Comparison of ENCODE assay signal across 13 mouse cellular contexts in the genomic region with DNA sequence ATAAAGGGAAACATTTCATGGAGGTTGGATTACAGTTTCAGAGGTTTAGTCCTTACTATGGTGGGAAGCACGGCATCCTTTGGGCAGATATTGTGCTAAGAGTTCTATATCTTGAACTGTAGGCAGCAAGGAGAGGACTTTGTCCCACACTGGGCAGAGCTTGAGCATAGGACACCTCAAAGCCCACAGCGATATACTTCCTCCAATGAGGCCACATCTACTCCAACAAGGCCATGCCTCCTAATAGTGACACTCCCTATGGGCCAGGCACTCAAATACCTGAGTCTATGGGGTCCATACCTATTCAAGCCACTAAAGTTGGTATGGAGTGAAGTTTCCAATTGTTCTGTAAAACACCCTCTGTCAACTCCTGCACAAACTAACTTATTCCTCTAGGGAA.
"Had no signal": no experiment of that assay in that cellular context is flagged by ENCODE, and none has a peak within 500 bp of the region (broad histone marks: within the 10 kb centered on the region; RNA-seq: fewer than 3 reads in every experiment).

No protein-coding gene starts in this region.

- H3K4me3 ChIP-seq: liver, embryonic 15.5 days; megakaryocyte, embryonic 14.5 days; midbrain, embryonic 12.5 days; midbrain, embryonic 15.5 days; neural tube, embryonic 12.5 days had no signal

- H3K9ac ChIP-seq: liver, embryonic 15.5 days; liver, postnatal 0 days; midbrain, embryonic 12.5 days; midbrain, embryonic 15.5 days; neural tube, embryonic 12.5 days had no signal

- ATAC-seq: liver, postnatal 0 days; midbrain, embryonic 15.5 days had no signal

- H3K9me3 ChIP-seq: liver, embryonic 15.5 days; megakaryocyte, embryonic 14.5 days; midbrain, embryonic 12.5 days; midbrain, embryonic 15.5 days; neural tube, embryonic 12.5 days had no signal

- DNase-seq: right cerebral cortex, postnatal 14 days; right cerebral cortex, postnatal 4 days; spleen, adult 18-20 months; thymus, adult 18-20 months; thymus, postnatal 14 days; thymus, postnatal 36 days had no signal

- H3K4me1 ChIP-seq: liver, embryonic 15.5 days; megakaryocyte, embryonic 14.5 days had no signal

- H3K4me2 ChIP-seq: liver, embryonic 15.5 days; midbrain, embryonic 12.5 days; midbrain, embryonic 15.5 days; neural tube, embryonic 12.5 days had no signal

- H3K27me3 ChIP-seq: liver, embryonic 15.5 days; megakaryocyte, embryonic 14.5 days; midbrain, embryonic 12.5 days; midbrain, embryonic 15.5 days; neural tube, embryonic 12.5 days had no signal

- H3K27ac ChIP-seq: liver, embryonic 15.5 days; macrophage; midbrain, embryonic 12.5 days; midbrain, embryonic 15.5 days; neural tube, embryonic 12.5 days had no signal

- H3K36me3 ChIP-seq: liver, embryonic 15.5 days; midbrain, embryonic 12.5 days; midbrain, embryonic 15.5 days; neural tube, embryonic 12.5 days had no signal
